Mouse (Mus musculus) ES-E14 (cell line): ENCODE results near the gene Sorcs2. TPM values are rescaled to one million over a fixed set of nuclear protein-coding genes. Genes with fewer than 3 reads are reported as not detected.

Experiments
- DNase-seq: peaks from one replicate; pipeline ENCODE4 v3.0.0-alpha.2; 2013; ENCODE audit warnings: low read depth, low spot score
- H3K27ac ChIP-seq: 2 replicates; pipeline ENCODE4 v1.5.1; 2012; ENCODE audit warnings: low read depth, mild to moderate bottlenecking, low read length, moderate library complexity, mixed read lengths; ENCODE audit not compliant: poor library complexity, insufficient read depth, severe bottlenecking
- H3K36me3 ChIP-seq: 2 replicates; pipeline ENCODE4 v1.6.1; 2012; ENCODE audit warnings: mild to moderate bottlenecking, low read length, moderate library complexity, mixed read lengths; ENCODE audit not compliant: control insufficient read depth, poor library complexity, insufficient read depth, severe bottlenecking
- H3K4me1 ChIP-seq, 2 experiments: fragments of 150-350 bp in 1 of 2; sonication (generic) in 1 of 2; 2 replicates each; pipeline ENCODE4 v1.6.1; 2012; ENCODE audit warnings: low read length in 2 of 2, mild to moderate bottlenecking in 1 of 2, mixed read lengths in 1 of 2; ENCODE audit not compliant: control insufficient read depth in 2 of 2, insufficient read depth in 2 of 2, poor library complexity in 1 of 2
- H3K4me3 ChIP-seq, 2 experiments: fragments of 150-350 bp in 1 of 2; sonication (generic) in 1 of 2; 2 replicates each; pipeline ENCODE4 v1.5.1; 2012; ENCODE audit warnings: low read length in 2 of 2, low read depth in 1 of 2, mild to moderate bottlenecking in 1 of 2, mixed read lengths in 1 of 2; ENCODE audit not compliant: insufficient read depth in 1 of 2, poor library complexity in 1 of 2, severe bottlenecking in 1 of 2
- H3K9ac ChIP-seq: 2 replicates; pipeline ENCODE4 v1.6.1; 2012; ENCODE audit warnings: low read depth, mild to moderate bottlenecking, low read length, mixed read lengths; ENCODE audit not compliant: poor library complexity, insufficient read depth, severe bottlenecking
- H3K9me3 ChIP-seq: fragments of 150-350 bp; sonication (generic); 2 replicates; pipeline ENCODE4 v1.6.1; 2012; ENCODE audit warnings: low read depth, mild to moderate bottlenecking, low read length; ENCODE audit not compliant: control insufficient read depth, insufficient read depth
- CHD2 ChIP-seq: IDR thresholded peaks from 2 replicates; pipeline ENCODE4 v1.6.1; 2014; ENCODE audit warnings: mild to moderate bottlenecking, low read depth, low read length, inconsistent platforms
- HCFC1 ChIP-seq: IDR thresholded peaks from 2 replicates; pipeline ENCODE4 v1.6.1; 2012; ENCODE audit warnings: low read length, inconsistent platforms, borderline replicate concordance; ENCODE audit not compliant: insufficient read depth
- MAFK ChIP-seq: IDR thresholded peaks from 2 replicates; pipeline ENCODE4 v1.6.1; 2014; ENCODE audit warnings: mild to moderate bottlenecking, low read depth, low read length, inconsistent platforms; ENCODE audit not compliant: insufficient read depth
- ZC3H11A ChIP-seq: IDR thresholded peaks from 2 replicates; pipeline ENCODE4 v1.6.1; 2012; ENCODE audit warnings: low read depth, mild to moderate bottlenecking, inconsistent platforms, low read length, borderline replicate concordance
- ZNF384 ChIP-seq: IDR thresholded peaks from 2 replicates; pipeline ENCODE4 v1.6.1; 2012; ENCODE audit warnings: low read depth, low read length, inconsistent platforms
- in situ Hi-C, 2 experiments: fragments of 600-800 bp; cut with MboI; formaldehyde crosslinking; loops; one replicate each; pipeline ENCODE4 v1.15.1; 2025; ENCODE audit warnings: low sequenced_read_pairs in 2 of 2, inconsistent platforms in 1 of 2; ENCODE audit not compliant: unreplicated experiment in 2 of 2
- total RNA-seq: library from RNA; depleted of rRNA; stranded (reverse); fragments of 300-350 nt; gene quantifications from 2 replicates; pipeline ENCODE4 v1.2.3, GENCODE M21; 2012; rRNA removed

Sorcs2 gene
- total RNA-seq, result 4.7 and 5.4 TPM in 2 replicates

GRCm38 (mm10) chr5:36397837-36398282 lies at the start of gene Sorcs2:
TSS of gene Sorcs2 (minus strand) at chr5:36398139.
- peak; percentile 64 for DNase-seq

GRCm38 (mm10) chr5:36446166-36446890 lies 48.4 kb upstream of the Sorcs2 start:
- TF ChIP-seq MAFK (no peak), HCFC1 (no peak), ZNF384 (no peak), CHD2 (no peak), ZC3H11A (no peak)
- H3K4me3 ChIP-seq, result no peak overlapping the region
- no peaks in the 10 kb centered on the region for H3K9me3 ChIP-seq
- no peaks in the 10 kb centered on the region for H3K36me3 ChIP-seq
- peaks cover 0 to 4% of the 10 kb centered on the region in 2 experiments; a peak in 1 of 4 replicates for H3K4me1 ChIP-seq
- in situ Hi-C loops, result no loop called here
- DNase-seq, result no peak
- no peak overlapping the region for H3K9ac ChIP-seq
- no peak overlapping the region for H3K27ac ChIP-seq

More at GRCm38 (mm10) chr5:36397837-36398282, at the start of gene Sorcs2:
- Histone ChIP-seq H3K27ac (no peak within 1 kb of the TSS), H3K4me3 (peak within 1 kb of the TSS; percentile 69 to 83), H3K36me3 (no peaks in the 10 kb centered on the region), H3K9me3 (no peaks in the 10 kb centered on the region), H3K9ac (peak within 1 kb of the TSS; percentile 77), H3K4me1 (peaks cover 0 to 8% of the 10 kb centered on the region in 2 experiments; a peak in 1 of 4 replicates)
- no peak for TF ChIP-seq MAFK
- TF ChIP-seq CHD2, result no peak
- TF ChIP-seq ZNF384, result no peak
- no peak for TF ChIP-seq HCFC1
- peak; percentile 69; the same call in 1 of the 2 replicates for TF ChIP-seq ZC3H11A
- in situ Hi-C loops, result no loop called here

- Histone ChIP-seq H3K4me1 (peaks cover 0 to 4% of the 10 kb centered on the region in 2 experiments; a peak in 1 of 4 replicates), H3K4me3 (no peak overlapping the region), H3K9ac (no peak overlapping the region), H3K27ac (no peak overlapping the region), H3K36me3 (no peaks in the 10 kb centered on the region), H3K9me3 (no peaks in the 10 kb centered on the region)
- TF ChIP-seq ZNF384 (no peak), MAFK (no peak), CHD2 (no peak), HCFC1 (no peak), ZC3H11A (no peak)
- no peak for DNase-seq
- in situ Hi-C loops, result no loop called here
Observed at GRCm38 (mm10) chr5:36445028-36445427, 47.1 kb upstream of the Sorcs2 start.

GRCm38 (mm10) chr5:36444611-36445010 lies 46.7 kb upstream of the Sorcs2 start:
- Histone ChIP-seq H3K4me1 (peaks cover 0 to 4% of the 10 kb centered on the region in 2 experiments; a peak in 1 of 4 replicates), H3K9me3 (no peaks in the 10 kb centered on the region), H3K4me3 (no peak overlapping the region), H3K27ac (no peak overlapping the region), H3K9ac (no peak overlapping the region), H3K36me3 (no peaks in the 10 kb centered on the region)
- no peak for DNase-seq
- in situ Hi-C loops, result no loop called here
- no peak for TF ChIP-seq HCFC1
- no peak for TF ChIP-seq ZNF384
- no peak for TF ChIP-seq MAFK

GRCm38 (mm10) chr5:36440741-36441140 lies 42.8 kb upstream of the Sorcs2 start:
- DNase-seq, result no peak
- TF ChIP-seq ZC3H11A (no peak), ZNF384 (no peak), MAFK (no peak), CHD2 (no peak), HCFC1 (no peak)
- in situ Hi-C loops, result no loop called here
- no peak overlapping the region for H3K27ac ChIP-seq
- no peaks in the 10 kb centered on the region; a peak in 1 of 4 replicates for H3K4me1 ChIP-seq
- no peak overlapping the region for H3K9ac ChIP-seq
- H3K36me3 ChIP-seq, result no peaks in the 10 kb centered on the region
- no peak overlapping the region for H3K4me3 ChIP-seq
- no peaks in the 10 kb centered on the region for H3K9me3 ChIP-seq
